Mouse (Mus musculus) CH12.LX (cell line): ENCODE data around the gene Pofut1. TPM values are rescaled to one million over a fixed set of nuclear protein-coding genes. Genes with fewer than 3 reads are reported as not detected.

Experiments
- DNase-seq: peaks from one replicate; pipeline ENCODE4 v3.0.0-alpha.2; 2013; ENCODE audit errors: extremely low read depth
- H3K27ac ChIP-seq: 2 replicates; pipeline ENCODE4 v1.5.1; 2012; ENCODE audit warnings: low read depth, mild to moderate bottlenecking, control low read depth, moderate library complexity; ENCODE audit not compliant: insufficient read depth
- H3K27me3 ChIP-seq: replicated peaks from 2 replicates; pipeline ENCODE3; 2012; ENCODE audit warnings: inconsistent platforms
- H3K36me3 ChIP-seq, 2 experiments: replicated peaks in 1 of 2; 2 replicates each; pipeline versions ENCODE3 to v1.6.1; 2012; ENCODE audit warnings: inconsistent platforms in 1 of 2, low read length in 1 of 2, mild to moderate bottlenecking in 1 of 2, mixed read lengths in 1 of 2, moderate library complexity in 1 of 2; ENCODE audit not compliant: control insufficient read depth in 1 of 2, insufficient read depth in 1 of 2
- H3K4me1 ChIP-seq, 2 experiments: 2 replicates each; pipeline ENCODE4 v1.6.1; 2012; ENCODE audit warnings: inconsistent platforms in 1 of 2, moderate library complexity in 1 of 2; ENCODE audit not compliant: insufficient read depth in 2 of 2, control insufficient read depth in 1 of 2
- H3K4me2 ChIP-seq: 2 replicates; pipeline ENCODE4 v1.6.1; 2012; ENCODE audit warnings: low read depth, mild to moderate bottlenecking, control low read depth; ENCODE audit not compliant: poor library complexity, insufficient read depth, severe bottlenecking
- H3K4me3 ChIP-seq, 3 experiments: fragments of 150-350 bp in 1 of 3; sonication (generic) in 1 of 3; replicated peaks in 1 of 3; 2 replicates each; pipeline versions ENCODE3 to v1.5.1; 2011 to 2012; ENCODE audit warnings: low read depth in 2 of 3, low read length in 2 of 3, mild to moderate bottlenecking in 2 of 3, moderate library complexity in 2 of 3, control low read depth in 1 of 3, improper control_type of control experiment in 1 of 3, inconsistent platforms in 1 of 3, mixed read lengths in 1 of 3; ENCODE audit not compliant: poor library complexity in 1 of 3
- H3K79me2 ChIP-seq: replicated peaks from 2 replicates; pipeline ENCODE4 v1.6.1; 2012; ENCODE audit warnings: mild to moderate bottlenecking, moderate library complexity; ENCODE audit not compliant: control insufficient read depth, poor library complexity, insufficient read depth, severe bottlenecking; ENCODE audit errors: extremely low read depth
- H3K9ac ChIP-seq: 2 replicates; pipeline ENCODE4 v1.6.1; 2012; ENCODE audit warnings: low read depth, mild to moderate bottlenecking, control low read depth, moderate library complexity; ENCODE audit not compliant: insufficient read depth
- H3K9me3 ChIP-seq: replicated peaks from 2 replicates; pipeline ENCODE3; 2012; ENCODE audit warnings: low read length, inconsistent platforms, mixed read lengths
- CHD1 ChIP-seq: IDR thresholded peaks from 2 replicates; pipeline ENCODE4 v1.6.1; 2012; ENCODE audit warnings: low read depth, low read length, improper control_type of control experiment, inconsistent platforms
- CTCF ChIP-seq, 2 experiments: IDR thresholded peaks in 1 of 2; conservative IDR thresholded peaks in 1 of 2; 2 replicates each; pipeline ENCODE4 v1.5.1; 2011 to 2012; ENCODE audit warnings: low read depth in 2 of 2, low read length in 2 of 2, improper control_type of control experiment in 1 of 2, inconsistent platforms in 1 of 2, mild to moderate bottlenecking in 1 of 2, moderate library complexity in 1 of 2
- E2F4 ChIP-seq: IDR thresholded peaks from 2 replicates; pipeline ENCODE4 v1.6.1; 2011; ENCODE audit warnings: low read depth, low read length, improper control_type of control experiment; ENCODE audit not compliant: insufficient replicate concordance
- ELF1 ChIP-seq: IDR thresholded peaks from 2 replicates; pipeline ENCODE4 v1.6.1; 2014; ENCODE audit warnings: low read depth, mild to moderate bottlenecking, inconsistent platforms, low read length, improper control_type of control experiment
- ETS1 ChIP-seq: conservative IDR thresholded peaks from 2 replicates; pipeline ENCODE4 v1.6.1; 2012; ENCODE audit warnings: low read depth, mild to moderate bottlenecking, inconsistent platforms, low read length, improper control_type of control experiment, moderate library complexity
- IRF4 ChIP-seq: IDR thresholded peaks from 2 replicates; pipeline ENCODE4 v1.6.1; 2014; ENCODE audit warnings: low read depth, mild to moderate bottlenecking, inconsistent platforms, low read length, improper control_type of control experiment
- JUND ChIP-seq: conservative IDR thresholded peaks from 2 replicates; pipeline ENCODE4 v1.6.1; 2011; ENCODE audit warnings: low read depth, low read length, improper control_type of control experiment
- MAFK ChIP-seq: IDR thresholded peaks from 2 replicates; pipeline ENCODE4 v1.6.1; 2011; ENCODE audit warnings: low read length, improper control_type of control experiment; ENCODE audit not compliant: insufficient replicate concordance
- MAX ChIP-seq: IDR thresholded peaks from 2 replicates; pipeline ENCODE4 v1.6.1; 2011; ENCODE audit warnings: low read length, improper control_type of control experiment
- MAZ ChIP-seq: IDR thresholded peaks from 2 replicates; pipeline ENCODE4 v1.6.1; 2012; ENCODE audit warnings: low read depth, mild to moderate bottlenecking, inconsistent platforms, low read length, improper control_type of control experiment, moderate library complexity
- MEF2A ChIP-seq: IDR thresholded peaks from 2 replicates; pipeline ENCODE4 v1.6.1; 2014; ENCODE audit warnings: low read depth, mild to moderate bottlenecking, inconsistent platforms, low read length, improper control_type of control experiment, borderline replicate concordance
- NELFE ChIP-seq: IDR thresholded peaks from 2 replicates; pipeline ENCODE4 v1.6.1; 2011; ENCODE audit warnings: low read depth, low read length, improper control_type of control experiment
- NRF1 ChIP-seq: IDR thresholded peaks from 2 replicates; pipeline ENCODE4 v1.6.1; 2014; ENCODE audit warnings: low read depth, mild to moderate bottlenecking, inconsistent platforms, low read length, improper control_type of control experiment, moderate library complexity
- PAX5 ChIP-seq: IDR thresholded peaks from 2 replicates; pipeline ENCODE4 v1.6.1; 2012; ENCODE audit warnings: low read length, inconsistent platforms, mixed read lengths
- SIN3A ChIP-seq: IDR thresholded peaks from 2 replicates; pipeline ENCODE4 v1.6.1; 2012; ENCODE audit warnings: low read length, improper control_type of control experiment, inconsistent platforms
- TBP ChIP-seq: conservative IDR thresholded peaks from 2 replicates; pipeline ENCODE4 v1.6.1; 2011; ENCODE audit warnings: low read depth, low read length, improper control_type of control experiment
- TCF12 ChIP-seq: IDR thresholded peaks from 2 replicates; pipeline ENCODE4 v1.6.1; 2014; ENCODE audit warnings: low read depth, mild to moderate bottlenecking, inconsistent platforms, low read length, improper control_type of control experiment
- USF1 ChIP-seq: IDR thresholded peaks from 2 replicates; pipeline ENCODE4 v1.6.1; 2014; ENCODE audit warnings: low read depth, mild to moderate bottlenecking, inconsistent platforms, low read length, improper control_type of control experiment
- ZC3H11A ChIP-seq: IDR thresholded peaks from 2 replicates; pipeline ENCODE4 v1.6.1; 2012; ENCODE audit warnings: low read depth, mild to moderate bottlenecking, inconsistent platforms, low read length, improper control_type of control experiment
- ZNF384 ChIP-seq: IDR thresholded peaks from 2 replicates; pipeline ENCODE4 v1.6.1; 2012; ENCODE audit warnings: low read depth, low read length, improper control_type of control experiment, inconsistent platforms
- dilution Hi-C: fragments of 300-500 bp; cut with MboI; formaldehyde crosslinking; loops from 2 replicates; pipeline ENCODE4 v1.14.3; 2020; ENCODE audit warnings: low sequenced_read_pairs; ENCODE audit not compliant: extremely low pct_unique_long_range_greater_than_20kb, extremely low pct_ligation_motif_present
- in situ Hi-C: fragments of 300-500 bp; cut with MboI; formaldehyde crosslinking; loops from 3 replicates; pipeline ENCODE4 v1.14.3; 2019; ENCODE audit warnings: low sequenced_read_pairs, low pct_ligation_motif_present, low pct_unique_long_range_greater_than_20kb, mixed read lengths
- polyA plus RNA-seq: library from polyadenylated mRNA; unstranded; fragments of >175 nt; gene quantifications from 2 replicates; pipeline ENCODE4 v1.2.1, GENCODE M21; 2012; ENCODE audit warnings: low read depth; ENCODE audit not compliant: insufficient read length
- total RNA-seq, 2 experiments: library from RNA; depleted of rRNA; stranded (reverse); fragments of 300-350 nt in 1 of 2; fragments of >200 nt in 1 of 2; gene quantifications; 2 replicates each; pipeline ENCODE4 v1.2.3; 2012 to 2014

Gene Pofut1
- total and polyA plus RNA-seq, 3 experiments: 15.0 to 25.6 (median 22.8) TPM

DNA sequence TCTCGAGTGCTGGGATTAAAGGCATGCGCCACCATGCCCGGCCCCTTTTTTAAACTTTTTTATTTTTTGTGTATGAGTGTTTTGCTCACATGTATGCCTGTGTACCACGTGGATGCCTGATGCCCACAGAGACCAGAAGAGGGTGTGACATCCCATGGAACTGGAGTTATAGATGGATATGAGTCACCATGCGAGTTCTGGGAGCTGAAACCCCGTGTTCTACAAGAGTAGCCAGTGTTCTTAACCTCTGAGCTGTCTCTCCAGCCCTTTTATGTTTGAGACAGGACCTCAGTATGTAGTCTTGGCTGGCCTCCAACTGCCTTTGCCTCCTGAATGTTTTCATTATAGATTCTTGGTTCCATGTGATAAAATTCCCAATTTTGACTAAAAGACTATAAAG is 68.9 kb downstream of the Pofut1 start:
- Histone ChIP-seq H3K4me3 (no peak overlapping the region), H3K36me3 (peaks cover 3 to 37% of the 10 kb centered on the region in 2 experiments), H3K9ac (no peak overlapping the region), H3K4me1 (peaks cover 4 to 25% of the 10 kb centered on the region in 2 experiments), H3K27me3 (no peaks in the 10 kb centered on the region), H3K79me2 (no peaks in the 10 kb centered on the region; the same call in 1 of the 2 replicates), H3K27ac (no peak overlapping the region), H3K4me2 (no peak overlapping the region), H3K9me3 (no peaks in the 10 kb centered on the region)
- dilution Hi-C loops: no loop called here
- no peak for DNase-seq
- in situ Hi-C loops: no loop called here
- TF ChIP-seq MEF2A (no peak), MAFK (no peak), CHD1 (no peak), ZC3H11A (no peak), TBP (no peak), PAX5 (no peak), MAZ (no peak), CTCF (conservative IDR thresholded peaks at IDR 0.05 in 1 of 2, IDR thresholded peaks at IDR 0.05 in 1 of 2; ENCODE audit: low read depth in 2 of 2, low read length in 2 of 2) (no peak), E2F4 (no peak), ZNF384 (no peak), IRF4 (no peak), MAX (no peak), USF1 (no peak), SIN3A (no peak), NELFE (no peak)

DNA sequence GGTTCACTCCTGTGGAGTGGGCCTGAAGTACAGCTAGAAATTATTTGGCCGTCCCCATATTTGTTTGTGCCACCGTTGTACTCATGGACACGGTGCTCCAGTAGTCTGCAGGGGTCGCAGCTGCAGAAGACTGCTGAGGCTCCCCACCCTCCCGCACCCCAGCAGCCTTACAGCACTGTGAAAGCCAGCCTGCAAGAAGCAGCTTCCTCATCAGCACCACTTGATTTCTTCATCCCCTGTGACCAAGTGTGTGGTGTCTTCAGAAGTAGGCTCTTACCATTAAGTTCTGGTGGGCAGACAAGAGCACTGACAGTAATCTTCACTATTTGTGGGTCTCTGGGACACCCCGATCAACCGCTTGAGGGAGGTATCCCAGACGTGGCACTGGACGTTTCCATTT is 71.6 kb downstream of the Pofut1 start:
- in situ Hi-C loops (no loop called here), dilution Hi-C loops (no loop called here)
- H3K9me3 ChIP-seq: no peaks in the 10 kb centered on the region
- H3K79me2 ChIP-seq: no peaks in the 10 kb centered on the region
- no peak for DNase-seq
- H3K27me3 ChIP-seq: no peaks in the 10 kb centered on the region
- peaks cover 18 to 51% of the 10 kb centered on the region in 2 experiments for H3K36me3 ChIP-seq
- no peak overlapping the region for H3K9ac ChIP-seq
- no peak overlapping the region for H3K27ac ChIP-seq
- TF ChIP-seq ETS1 (no peak), USF1 (no peak), E2F4 (no peak), TCF12 (no peak), CTCF (conservative IDR thresholded peaks at IDR 0.05 in 1 of 2, IDR thresholded peaks at IDR 0.05 in 1 of 2; ENCODE audit: low read depth in 2 of 2, low read length in 2 of 2) (no peak), JUND (no peak), NELFE (no peak), ELF1 (no peak), NRF1 (no peak)
- no peak overlapping the region for H3K4me2 ChIP-seq
- H3K4me3 ChIP-seq: no peak overlapping the region
- H3K4me1 ChIP-seq: peaks cover 4 to 25% of the 10 kb centered on the region in 2 experiments
